Mouse (Mus musculus): ENCODE results near the gene Zfpl1.

GRCm38 (mm10) chr19:6069851-6070250, 14.9 kb downstream of the Zfpl1 start:
- TF ChIP-seq CTCF (IDR thresholded peaks at IDR 0.05; ENCODE audit: low read depth, low read length) = no peak
- TF ChIP-seq POLR2A (IDR thresholded peaks at IDR 0.05; ENCODE audit: extremely low read depth, insufficient read depth, low read length) = no peak
